Mouse (Mus musculus) MEL (cell line): ENCODE data around the gene Zkscan7.

ENCODE experiments used
- BHLHE40 ChIP-seq: IDR thresholded peaks from 2 replicates; pipeline ENCODE4 v1.6.1; 2012; ENCODE audit warnings: low read depth, mild to moderate bottlenecking, inconsistent platforms, low read length, improper control_type of control experiment, borderline replicate concordance
- CTCF ChIP-seq, 3 experiments: IDR thresholded peaks in 2 of 3; conservative IDR thresholded peaks in 1 of 3; 2 replicates each; pipeline ENCODE4 v1.5.1; 2011 to 2012; ENCODE audit warnings: low read length in 3 of 3, low read depth in 2 of 3, mild to moderate bottlenecking in 2 of 3, improper control_type of control experiment in 1 of 3, inconsistent platforms in 1 of 3, mixed read lengths in 1 of 3, moderate library complexity in 1 of 3; ENCODE audit not compliant: control insufficient read depth in 1 of 3, insufficient read depth in 1 of 3, poor library complexity in 1 of 3, severe bottlenecking in 1 of 3
- GATA1 ChIP-seq: IDR thresholded peaks from 2 replicates; pipeline ENCODE4 v1.6.1; 2011; ENCODE audit warnings: low read depth, low read length, improper control_type of control experiment
- SIN3A ChIP-seq: IDR thresholded peaks from 2 replicates; pipeline ENCODE4 v1.6.1; 2012; ENCODE audit warnings: low read length, improper control_type of control experiment, inconsistent platforms

DNA sequence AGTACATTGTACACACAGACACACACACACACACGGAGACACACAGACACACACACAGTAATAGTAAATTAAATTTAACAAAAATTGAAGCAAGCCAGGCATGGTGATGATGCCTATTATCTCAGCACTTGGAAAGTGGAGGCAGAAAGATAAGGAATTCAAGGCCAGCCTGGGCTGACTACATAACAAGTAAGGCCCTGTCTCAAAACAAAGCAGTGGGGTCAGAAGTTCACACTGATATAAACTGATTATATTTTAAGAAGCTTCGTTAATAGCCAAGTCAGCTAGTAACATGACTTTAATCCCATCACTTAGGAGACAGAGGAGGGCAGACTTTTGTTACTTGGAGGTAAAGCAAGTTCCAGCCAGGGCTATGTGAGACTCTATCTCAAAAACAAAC, 21.8 kb upstream of the Zkscan7 start:
- TF ChIP-seq CTCF (IDR thresholded peaks at IDR 0.05 in 2 of 3, conservative IDR thresholded peaks at IDR 0.05 in 1 of 3; ENCODE audit: control insufficient read depth in 1 of 3, insufficient read depth in 1 of 3, low read depth in 2 of 3, low read length in 3 of 3, poor library complexity in 1 of 3, severe bottlenecking in 1 of 3) (no peak), SIN3A (no peak), GATA1 (peak; percentile 50; the same call in 1 of the 2 replicates), BHLHE40 (no peak)
